Mouse (Mus musculus) ovary, postnatal 10 days (tissue): ENCODE measurements around the gene Hadhb.
"Not testable (repeated sequence)": the region's sequence is repeated elsewhere in the genome, so short reads cannot be mapped to it uniquely, and the experiment has no call there.

Source experiments
- DNase-seq: peaks from one replicate; pipeline ENCODE4 v3.0.0; 2022; ENCODE audit warnings: low spot score

Gene Hadhb

DNA sequence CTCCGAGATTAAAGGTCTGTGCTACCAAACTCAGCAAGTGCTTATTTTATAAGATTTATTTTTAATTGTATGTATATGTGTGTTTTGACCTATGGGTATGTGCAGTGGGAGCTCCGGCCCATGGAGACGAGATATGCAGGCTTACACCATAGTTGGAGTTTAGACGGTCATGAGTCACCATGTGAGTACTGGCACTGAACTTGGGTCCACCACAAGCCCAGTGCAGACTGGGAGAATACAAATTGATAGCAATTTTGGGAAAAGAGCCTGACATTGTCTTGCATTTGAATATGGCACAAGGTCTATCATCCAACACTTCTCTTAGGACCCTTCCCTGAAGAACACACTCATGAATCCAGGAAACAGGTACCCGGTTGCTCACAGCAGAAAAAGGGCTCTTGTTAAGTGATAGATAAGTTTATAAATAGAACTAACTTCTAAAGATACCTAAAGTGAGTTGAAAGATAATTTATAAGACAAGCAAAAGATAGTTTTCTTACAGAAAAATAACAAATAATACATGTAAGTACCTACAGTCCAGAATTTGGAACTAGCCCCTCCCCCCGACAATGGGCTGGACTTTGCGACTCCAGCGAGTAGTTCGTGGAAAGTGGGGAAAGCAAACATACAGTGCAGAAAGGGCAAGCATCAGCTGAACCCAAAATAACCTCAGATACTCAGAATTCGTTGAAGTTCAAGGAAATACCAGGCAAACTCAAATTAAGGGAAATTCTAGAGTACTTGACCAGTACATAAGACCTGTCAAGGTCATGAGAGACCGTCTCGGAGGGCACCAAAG lies 32.8 kb downstream of the Hadhb start:
- no peak for DNase-seq

DNA sequence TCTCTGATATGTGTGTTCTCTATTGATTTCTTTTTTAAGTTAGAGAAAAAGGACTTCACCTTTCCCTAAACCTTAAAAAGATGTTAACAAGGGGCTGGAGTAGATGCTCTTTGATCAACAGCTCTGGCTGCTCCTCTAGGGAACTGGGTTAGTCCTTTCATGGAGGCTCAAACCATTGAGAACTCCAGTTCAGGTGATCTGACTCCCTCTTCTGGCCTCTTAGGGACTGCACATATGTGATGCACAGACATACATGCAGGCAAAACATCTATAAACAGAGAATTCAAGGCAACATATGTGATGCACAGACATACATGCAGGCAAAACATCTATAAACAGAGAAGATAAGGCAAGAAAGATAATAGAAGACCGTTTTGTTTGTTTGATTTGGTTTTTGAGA lies 37.4 kb downstream of the Hadhb start:
- no peak for DNase-seq

DNA sequence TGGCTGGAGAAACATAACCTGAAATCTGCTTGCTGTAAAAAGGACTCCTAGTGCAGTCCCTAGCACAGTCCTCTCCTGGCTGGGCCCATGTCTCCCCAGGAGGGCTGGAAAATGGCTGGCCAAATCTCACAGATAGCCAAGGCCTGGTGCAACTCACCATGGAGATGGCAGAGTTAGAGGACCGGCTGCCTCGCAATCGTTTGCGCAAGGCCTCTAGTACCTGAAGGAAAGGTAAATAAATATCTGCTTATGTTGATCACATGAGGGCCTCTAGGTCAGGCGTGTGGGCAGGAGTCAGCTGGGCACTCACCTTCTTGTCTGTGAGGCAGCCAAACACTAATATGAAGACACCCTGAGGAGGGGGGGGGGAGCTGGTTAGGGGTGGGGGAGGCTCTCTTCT lies 40.3 kb downstream of the Hadhb start:
- no peak for DNase-seq

DNA sequence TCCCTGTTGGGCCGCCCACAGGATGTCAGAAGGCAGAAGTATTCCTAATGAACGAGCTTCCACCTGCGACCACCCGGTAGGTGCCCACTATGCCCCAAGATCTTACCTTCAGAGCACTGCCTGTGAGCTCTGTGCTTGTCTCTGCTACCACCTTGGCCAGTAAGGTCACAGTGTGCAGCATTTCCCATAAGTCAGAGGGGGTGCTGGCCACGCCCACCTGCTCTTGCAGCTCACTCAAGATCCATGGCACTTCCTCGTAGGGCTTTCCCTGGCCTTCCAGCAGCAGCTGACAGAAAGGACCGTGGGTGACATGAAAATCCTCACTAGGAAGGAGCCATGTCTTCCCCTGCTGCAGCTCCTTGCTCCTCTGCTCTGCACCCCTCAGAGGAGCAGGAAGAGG lies 43.2 kb downstream of the Hadhb start:
- DNase-seq = no peak

DNA sequence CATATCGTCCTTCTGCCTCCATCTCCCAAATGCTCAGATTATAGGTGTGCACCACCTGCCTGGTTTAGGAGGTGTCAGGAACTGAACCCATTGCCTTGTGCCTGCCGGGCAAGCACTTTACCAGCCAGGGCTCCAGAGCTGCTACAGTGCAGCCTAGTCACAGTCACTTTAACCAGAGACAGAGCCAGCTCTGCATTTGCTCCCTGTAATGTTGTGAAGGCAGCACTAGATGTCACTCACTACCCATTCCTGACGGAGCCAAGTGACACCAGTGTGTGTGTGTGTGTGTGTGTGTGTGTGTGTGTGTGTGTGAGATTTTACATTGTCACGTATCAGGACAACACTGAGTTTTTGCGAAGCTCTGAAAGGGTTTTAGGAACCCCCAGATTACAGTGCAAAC lies 46.5 kb downstream of the Hadhb start:
- DNase-seq = no peak

DNA sequence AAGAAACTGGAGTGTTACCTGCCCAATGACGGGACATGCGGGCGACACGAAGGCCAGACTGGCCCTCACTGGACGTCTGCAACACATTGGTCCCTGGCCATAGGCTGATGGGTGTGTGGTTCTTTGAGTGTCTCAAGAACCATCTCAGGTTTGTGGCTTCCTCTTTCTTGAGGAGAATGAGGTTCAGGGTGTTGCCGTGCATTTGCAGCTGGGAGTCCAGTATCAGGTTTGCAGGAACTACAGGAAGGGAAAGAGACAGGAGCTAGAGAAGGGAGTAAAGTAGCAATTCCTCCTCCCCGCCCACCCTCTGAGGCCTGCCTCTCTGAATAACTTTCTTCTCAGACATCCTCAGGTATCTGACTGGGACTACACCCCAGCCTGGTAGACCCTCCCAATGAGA lies 47.2 kb downstream of the Hadhb start:
- DNase-seq = no peak

DNA sequence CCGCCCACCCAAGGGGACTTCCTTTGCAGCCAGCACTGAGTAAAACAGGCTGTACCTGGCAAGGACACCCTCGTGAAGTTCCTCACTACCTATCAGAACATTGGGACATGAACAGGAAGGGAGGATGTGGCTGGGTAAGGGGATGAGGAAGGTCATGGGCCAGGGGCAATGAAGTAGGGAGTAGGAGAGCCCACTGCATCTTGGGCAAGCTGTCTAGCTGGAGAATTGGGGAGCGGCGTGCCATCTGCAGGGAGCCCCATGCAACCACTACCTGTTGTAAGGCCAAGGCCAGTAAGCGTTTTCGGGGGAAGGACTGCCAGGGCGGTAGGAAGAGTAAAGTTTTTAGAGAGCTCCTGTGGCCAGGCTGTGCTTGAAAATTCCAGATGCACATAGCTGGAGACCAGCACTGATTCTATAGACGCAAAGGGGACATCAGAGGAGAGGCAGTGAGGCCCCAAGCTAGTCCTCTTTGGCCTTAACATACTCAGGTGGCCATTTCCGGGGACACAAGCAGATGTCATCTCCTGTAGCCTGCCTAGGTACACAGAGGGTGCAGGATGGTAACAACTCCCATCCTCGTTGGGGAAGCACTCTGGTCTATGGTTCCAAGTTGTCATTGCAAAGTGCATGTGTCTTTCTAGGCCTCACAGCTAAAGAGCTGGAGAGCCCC lies 48.3 kb downstream of the Hadhb start:
- no peak for DNase-seq

DNA sequence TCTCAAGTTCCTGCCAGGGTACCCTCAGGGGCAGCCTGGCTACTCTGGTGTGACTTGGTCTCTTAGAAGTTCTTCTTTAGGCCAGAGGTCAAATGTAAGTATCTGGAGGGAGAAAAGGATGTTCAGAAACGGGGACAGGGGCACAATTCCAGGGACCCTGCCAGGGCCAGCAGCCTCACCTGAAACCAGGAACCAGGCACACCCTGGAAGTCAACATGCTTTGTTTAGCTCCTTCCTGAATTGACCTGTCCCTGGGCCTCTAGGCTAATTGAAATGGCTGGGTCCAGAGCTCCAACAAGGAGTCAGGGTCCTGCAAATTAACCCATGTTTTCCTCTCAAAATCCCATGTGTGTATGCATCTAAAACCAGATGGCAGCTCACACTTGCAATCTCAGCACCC lies 49.4 kb downstream of the Hadhb start:
- DNase-seq = no peak

DNA sequence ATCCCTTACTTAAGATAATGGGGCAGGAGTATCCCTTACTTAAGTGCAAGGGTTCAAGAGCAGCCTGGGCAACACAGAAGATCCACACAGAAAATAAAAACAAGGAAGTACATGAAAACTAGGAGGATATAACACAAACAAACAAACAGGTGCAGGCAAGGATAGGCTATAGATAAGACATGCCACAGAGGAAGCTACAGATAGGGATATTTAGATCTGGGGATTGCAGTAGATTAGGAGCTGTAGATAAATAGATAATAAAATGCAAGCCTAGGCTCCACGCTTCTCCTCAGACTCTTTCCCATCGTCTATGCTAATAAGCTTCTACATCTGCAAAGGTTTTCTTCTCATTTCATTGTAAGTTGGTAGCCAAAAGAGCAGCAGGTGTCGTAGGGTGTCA lies 50.0 kb downstream of the Hadhb start:
- DNase-seq = no peak

DNA sequence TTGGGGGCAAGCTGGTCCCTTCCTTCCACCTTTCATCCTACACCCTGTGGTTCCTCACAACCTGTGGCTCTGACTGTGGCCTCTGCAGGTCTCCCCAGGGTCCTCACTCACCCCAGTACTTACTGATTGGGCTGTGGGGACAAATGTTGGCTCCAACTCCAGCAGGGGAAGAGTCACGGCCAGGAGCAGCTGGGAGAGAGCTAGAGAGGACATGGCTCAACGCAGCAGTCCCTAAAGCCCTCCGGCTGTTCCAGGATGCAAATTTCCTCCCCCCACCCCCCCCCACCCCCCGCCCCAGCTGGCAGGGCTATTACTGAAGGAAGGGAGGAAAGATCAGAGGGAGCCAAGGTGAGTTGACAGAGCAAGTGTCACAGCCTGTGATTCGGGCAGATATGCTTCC lies 50.4 kb downstream of the Hadhb start, which contains the start of gene Adgrf3:
Gene Adgrf3 (minus strand): TSS at position 230 of the 400 bp plus-strand sequence.
- DNase-seq = no peak

DNA sequence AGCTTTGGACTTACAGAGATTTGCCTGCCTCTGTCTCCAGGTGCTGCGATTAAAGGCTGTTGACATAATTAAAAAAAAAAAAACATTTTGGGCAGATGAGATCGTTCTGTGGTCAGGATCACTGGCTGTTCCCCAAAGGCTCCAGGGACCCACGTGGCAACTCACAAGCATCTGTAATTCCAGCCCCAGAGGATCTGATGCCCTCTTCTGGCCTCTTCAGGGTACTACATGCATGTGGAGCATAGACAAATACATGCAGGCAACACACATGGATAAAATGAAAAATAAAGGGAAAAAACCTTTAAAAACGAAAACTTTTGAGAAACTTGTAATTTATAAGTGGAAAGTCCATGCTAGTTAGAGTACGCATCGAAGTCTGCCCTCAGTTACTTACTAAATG lies 52.2 kb downstream of the Hadhb start:
- no peak for DNase-seq

DNA sequence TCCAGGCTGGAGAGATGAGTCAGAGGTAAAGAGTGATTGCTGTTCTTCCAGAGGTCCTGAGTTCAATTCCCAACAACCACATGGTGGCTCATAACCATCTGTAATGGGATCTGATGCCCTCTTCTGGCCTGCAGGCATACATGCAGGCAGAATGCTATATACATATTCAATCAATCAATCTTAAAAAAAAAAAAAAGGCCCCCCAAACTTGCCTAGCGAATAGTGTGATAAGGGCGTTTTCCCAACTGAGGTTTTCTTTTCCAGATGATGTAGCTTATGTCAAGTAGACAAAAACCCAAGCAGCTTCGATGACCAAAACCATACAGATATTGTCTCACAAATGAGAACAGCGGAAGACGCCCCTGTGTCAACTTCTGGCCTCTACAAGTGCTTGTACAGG lies 55.7 kb downstream of the Hadhb start:
- not testable (repeated sequence) for DNase-seq

DNA sequence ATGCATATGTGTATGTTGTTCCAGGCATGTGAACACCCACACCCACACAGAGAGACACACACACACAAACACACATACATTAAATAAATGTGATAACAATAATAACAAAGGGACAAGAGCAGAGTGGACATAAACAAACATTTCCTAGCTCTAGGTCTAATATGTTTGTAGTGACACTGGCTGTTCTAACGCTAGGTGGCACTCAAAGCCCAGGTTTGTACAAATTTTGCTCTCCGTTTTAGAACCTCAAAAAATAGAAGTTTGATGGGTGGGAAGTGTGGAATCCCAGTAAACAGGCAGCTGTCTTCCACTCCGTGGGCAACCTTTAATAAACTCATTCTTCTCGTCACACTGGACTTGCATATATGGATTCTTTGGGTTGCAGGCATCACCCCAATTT lies 59.8 kb downstream of the Hadhb start:
- DNase-seq = no peak

DNA sequence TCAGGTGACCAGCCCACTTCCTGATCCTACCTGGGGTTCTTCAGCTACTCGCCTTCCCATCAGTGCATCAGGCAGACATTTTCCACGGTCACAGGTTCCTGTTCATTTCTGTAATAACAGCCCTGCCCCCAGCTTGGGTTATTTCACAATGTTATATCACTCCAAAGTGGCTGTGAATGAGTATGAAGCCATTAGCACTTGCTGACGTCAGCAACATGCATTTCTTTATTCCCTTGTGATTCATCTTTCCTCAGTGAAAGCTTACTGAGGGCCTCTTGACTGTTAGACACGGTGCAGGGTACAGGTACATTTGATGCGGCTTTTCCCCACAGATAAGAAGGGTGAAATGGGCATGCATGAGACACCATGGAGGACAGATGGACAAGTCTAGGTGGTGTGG lies 60.9 kb downstream of the Hadhb start:
- DNase-seq = no peak

DNA sequence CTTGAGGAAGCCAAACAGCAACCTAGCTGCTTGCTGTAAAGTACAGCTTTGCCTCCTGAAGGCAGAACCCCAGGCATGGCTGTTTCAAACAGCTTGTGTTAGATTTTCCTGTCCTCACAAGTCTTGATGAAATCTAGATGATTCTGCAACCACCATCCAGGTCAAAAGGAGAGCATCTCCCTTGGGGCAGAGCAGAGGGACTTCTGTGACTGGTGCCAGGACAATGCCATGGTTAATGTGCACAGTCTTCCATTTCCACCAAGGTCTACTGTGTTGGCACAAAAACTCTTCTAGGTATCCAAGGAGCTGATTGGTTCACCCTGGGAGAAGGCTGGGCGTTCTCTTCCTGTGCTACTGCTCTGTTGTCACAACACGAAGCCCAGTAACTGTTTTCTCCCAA lies 64.7 kb downstream of the Hadhb start:
- DNase-seq = no peak

DNA sequence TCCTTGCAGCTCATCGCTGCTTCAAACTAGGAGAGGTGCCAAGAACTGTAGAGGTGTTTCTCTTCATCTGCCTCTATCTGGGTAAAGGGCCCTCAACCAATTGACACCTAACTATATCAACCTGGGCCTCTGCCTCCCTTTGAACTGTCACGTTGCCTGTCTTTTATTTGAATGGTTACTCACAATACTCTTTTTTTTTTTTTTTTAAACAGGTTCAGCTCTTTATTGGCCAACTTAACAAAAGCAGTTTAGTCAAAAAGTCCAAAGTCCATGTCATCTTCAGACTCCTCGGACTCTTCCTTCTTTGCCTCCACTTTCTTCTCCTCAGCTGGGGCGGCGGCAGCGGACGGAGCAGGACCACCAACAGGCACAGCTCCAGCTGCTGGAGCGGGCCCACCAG lies 65.6 kb downstream of the Hadhb start:
- DNase-seq = no peak

DNA sequence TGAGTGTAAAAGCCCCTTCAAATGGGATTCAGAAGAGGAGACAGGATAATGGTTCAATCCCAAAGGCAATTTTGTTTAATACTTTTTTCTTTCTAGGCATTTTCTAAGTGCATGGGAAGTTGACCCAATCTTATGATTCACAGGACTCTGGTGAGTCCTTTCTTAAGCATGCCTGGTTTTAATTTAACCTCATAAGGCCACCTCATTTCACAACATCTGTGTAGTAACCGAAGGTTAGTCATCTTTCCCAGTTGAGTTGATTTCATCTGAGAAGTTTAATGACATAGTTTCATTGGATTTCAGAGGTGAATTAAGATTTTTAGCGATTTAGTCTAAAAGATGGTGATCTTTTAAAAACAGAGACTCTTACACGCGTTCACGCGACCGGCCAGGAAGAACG lies 67.6 kb downstream of the Hadhb start:
- DNase-seq = no peak

DNA sequence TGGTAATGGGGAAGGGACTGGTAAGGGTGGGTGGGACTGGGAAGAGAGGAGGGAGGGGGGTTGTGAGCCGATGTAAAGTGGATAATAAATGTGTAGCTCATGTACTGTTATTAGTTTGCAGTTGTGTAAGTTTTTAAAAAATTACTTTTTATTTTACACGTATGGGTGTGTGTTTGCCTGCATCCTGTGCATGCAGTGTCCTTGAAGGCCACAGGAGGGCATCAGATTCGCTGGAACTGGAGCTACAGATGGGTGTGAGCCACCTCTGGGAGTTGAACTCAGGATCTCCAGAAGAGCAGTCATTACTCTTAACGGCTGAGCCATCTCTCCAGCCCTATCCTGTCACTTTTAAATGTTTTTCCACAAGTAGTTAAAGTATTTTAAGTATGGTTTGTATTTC lies 75.9 kb downstream of the Hadhb start:
- DNase-seq = no peak

DNA sequence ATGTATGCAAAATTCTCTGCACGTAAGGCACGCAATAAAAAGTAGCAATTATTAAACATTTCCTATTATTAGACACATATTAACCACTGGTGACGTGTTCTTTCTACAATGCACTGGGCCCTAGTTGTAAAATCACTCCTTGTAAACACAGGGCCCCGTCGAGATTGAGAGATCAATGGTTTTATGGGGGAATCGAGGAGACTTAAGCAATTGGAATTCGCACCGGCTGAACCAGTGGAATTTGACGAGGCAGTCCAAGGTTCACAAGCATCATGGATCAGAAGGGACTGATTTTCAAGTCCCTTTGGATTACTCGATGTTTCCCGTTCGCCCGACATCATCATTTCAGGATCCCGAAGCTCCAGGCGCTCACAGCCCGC lies 76.8 kb downstream of the Hadhb start:
- no peak for DNase-seq

DNA sequence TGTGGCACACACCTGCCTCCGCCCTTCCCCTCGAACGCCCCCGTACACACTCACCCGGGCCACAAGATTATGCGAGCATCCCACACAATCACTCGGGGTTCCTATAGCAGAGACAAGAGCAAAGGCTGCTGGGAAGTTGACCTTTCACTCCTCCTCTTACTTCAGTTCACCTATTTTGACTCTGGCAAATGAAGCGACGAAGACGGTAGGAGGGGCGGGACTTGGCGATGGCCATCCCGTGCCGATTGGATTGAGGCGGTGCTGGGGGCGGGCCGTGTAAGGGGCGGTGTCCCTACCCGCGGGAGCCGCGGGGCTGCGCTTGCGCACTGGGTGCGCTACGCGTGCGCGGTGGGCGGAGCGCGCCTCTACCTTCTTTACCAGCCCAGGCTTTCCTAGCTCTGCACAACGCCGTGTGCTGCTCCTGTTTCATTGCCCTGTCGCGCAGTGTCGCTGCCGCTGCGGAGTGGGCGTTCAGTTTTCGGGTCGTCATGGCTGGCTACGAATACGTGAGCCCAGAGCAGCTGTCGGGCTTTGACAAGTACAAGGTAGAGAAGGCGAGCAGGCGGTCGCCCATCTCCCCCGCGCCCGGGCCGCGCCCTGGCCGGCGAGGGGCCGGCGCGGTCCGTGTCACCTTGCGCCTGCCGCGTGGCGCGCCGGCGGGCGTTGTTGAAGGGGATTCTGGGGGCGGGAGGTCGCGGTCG lies 77.4 kb downstream of the Hadhb start, which contains the start of gene Selenoi:
Gene Selenoi (plus strand): TSS at position 311 of the 701 bp plus-strand sequence.
- DNase-seq = peak; percentile 90

DNA sequence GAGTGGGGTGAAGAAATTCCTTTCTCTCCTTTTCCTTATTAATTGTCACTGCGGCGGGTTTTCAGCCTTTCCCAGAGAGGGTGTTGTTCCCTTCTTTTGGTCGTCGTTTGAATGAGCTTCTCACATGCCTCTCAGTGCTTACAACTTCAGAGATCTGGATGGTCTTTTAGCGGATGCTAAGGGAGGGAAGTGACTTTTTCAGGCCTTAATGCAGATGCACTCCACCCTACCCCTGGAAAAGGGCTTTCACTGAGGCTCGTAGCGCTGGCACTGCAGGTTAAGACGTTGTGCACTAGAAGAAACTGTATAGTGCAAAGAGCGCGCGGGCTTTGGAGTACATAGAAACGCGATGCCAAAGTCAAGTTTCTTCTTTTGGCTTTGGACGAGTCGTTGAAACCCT lies 78.0 kb downstream of the Hadhb start:
- peak; percentile 8 for DNase-seq

DNA sequence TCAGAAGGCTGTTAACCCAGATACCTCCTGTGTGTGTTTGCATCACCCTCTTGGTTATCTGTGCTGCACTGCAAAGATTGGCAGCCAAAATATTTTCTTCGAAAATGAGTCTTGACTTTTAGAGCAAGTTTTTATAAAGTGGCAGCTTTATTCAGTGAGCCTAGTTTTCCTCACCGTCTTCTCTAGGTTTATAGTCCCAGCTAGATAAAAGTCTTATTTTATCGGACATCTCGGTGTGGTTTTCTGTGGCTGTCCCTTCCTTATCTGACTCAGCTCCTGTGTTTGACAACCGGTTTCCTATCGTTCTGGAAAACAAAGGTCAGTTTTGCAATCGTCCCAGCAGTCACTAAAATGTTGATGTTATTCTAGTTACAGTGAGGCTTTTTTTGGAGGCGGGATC lies 78.9 kb downstream of the Hadhb start:
- no peak for DNase-seq
